Mouse (Mus musculus): Measurements from ENCODE around the gene Phf3. TPM values are rescaled to one million over a fixed set of nuclear protein-coding genes. Genes with fewer than 3 reads are reported as not detected.

Gene Phf3
- total RNA-seq, 2 experiments from 2014 or later = 65.2 to 86.3 TPM

DNA sequence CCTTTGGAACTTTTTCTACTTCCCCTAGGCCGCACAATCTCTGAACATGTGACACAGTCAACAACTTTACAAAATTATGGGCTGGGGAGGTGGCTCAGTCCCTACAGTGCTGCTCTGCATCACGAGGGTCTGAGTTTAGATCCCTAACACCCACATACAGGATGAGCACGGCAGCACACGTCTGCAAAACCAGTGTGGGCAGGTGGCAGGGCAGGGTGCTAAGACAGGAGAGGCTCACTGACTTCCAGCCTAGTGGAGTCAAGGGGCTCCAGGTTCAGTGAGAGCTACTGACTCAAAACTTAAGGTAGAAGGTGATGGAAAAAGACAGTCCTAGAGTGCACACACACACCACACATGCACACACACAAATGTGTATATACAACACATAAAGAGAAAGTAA is 40.9 kb downstream of the Phf3 start:
- DNase-seq (ENCODE audit: low spot score in 2 of 2) = no peak

DNA sequence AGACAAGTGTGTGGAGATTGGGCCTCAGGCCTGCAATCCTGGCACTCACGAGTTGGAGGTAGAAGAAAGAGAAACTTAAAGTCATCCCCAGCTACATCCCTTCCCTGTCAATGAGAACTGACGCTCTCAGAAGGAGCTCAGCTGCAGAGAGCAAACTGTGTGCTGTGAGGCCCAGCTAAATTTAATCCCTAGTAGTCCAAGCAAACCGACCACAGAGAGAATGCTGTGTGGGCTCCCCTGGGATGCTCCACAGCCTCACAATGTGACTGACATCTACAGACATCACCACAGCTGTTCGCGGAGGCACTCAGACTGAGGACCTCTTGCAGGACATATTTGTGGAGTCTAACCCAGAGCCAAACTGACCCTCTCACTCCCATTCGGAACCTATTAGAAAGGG is 54.3 kb downstream of the Phf3 start:
- DNase-seq (ENCODE audit: low spot score in 2 of 2) = no peak

DNA sequence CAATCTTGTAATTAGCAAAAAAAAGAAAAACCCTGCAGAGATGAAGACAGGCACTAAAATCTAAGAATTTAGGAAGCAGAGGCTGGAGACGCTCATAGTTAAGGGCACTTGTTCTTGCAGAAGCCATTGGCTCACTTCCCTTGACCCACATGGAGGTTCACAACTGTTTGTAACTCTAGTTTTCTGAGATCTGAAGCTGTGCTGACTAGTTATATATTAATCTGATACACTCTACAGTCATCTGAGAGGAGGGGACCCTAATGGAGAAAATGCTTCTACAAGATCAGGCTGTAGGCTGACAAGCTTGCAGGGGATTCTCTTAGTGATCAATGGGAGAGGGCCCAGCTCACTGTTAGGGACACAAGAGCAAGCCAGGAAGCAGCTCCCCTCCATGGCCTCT is 58.1 kb downstream of the Phf3 start:
- DNase-seq (ENCODE audit: low spot score in 2 of 2) = no peak

DNA sequence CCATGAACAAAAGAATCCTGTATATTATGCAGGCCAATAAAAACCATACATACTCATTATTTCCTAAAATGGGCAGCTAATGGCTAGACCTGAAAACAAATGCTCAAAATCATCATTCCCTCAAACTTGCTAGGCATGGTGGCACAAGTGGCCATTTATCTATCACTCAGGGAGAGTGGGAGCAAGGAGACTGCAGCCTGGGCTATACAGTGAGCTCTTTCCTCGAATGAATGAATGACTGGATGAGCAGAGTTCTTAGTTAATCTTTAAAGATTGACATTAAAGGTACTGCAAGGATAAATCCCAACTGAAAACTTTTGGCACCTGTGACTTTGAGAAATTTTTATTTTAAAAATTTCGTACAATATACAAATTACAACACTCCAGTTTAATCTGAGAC is 58.7 kb downstream of the Phf3 start:
- no peak for DNase-seq (ENCODE audit: low spot score in 2 of 2)

DNA sequence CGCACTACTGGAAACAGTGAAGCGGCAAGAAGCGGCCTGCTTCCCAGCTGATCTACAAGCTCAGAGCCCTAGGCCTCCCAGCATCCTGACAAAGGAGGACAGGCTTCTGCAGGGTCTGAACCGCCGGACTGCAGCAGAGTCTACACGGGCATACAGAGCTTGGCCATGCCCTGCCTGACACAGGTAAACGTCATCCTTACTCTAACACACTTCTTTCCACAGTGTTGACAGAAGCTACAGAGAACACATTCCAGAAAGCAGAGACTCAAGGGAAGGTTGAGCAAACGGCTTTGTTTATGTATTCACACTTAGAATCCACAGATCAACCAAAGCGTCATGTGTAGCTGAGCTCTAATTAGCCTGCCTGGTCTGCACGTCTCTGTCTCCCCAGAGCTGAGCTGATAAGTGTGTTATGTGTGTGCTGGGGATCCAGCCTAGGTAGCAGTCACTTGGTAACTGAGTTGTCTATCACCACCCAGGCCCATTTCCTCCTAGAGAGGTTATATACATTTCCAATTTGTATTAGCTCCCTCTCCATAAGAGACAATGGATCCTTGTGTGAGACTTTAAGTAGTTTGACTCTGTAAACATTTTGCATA is 65.5 kb downstream of the Phf3 start:
- DNase-seq (ENCODE audit: low spot score in 2 of 2) = no peak

DNA sequence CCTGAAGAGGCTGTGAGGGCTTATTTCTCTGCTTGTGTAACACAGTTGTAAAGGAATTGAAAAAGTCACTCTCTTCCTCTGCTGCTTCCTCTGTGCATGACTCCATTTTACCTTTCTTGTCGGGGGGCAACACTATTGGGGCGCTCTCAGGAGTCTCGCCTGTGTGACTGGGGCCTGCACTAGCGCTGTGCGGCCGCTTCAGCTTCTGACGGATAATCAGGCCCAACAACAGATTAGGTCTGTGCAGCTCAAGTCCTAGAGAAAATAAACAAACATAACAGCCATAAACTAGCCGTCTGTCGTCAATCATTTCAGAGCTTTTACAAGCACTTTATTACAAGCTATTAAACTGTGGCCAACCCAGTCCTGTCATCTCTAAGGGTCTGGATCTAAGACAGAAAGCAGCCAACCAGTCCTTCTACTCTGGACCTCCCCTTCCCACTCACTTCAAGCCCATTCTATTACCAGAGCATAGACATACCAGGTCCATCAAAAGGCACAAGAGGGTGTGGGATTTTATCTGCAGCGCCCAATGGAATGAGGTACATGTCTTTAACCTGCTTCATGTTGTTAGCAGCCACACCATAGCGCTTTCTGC is 67.9 kb downstream of the Phf3 start:
- no peak for DNase-seq (ENCODE audit: low spot score in 2 of 2)

DNA sequence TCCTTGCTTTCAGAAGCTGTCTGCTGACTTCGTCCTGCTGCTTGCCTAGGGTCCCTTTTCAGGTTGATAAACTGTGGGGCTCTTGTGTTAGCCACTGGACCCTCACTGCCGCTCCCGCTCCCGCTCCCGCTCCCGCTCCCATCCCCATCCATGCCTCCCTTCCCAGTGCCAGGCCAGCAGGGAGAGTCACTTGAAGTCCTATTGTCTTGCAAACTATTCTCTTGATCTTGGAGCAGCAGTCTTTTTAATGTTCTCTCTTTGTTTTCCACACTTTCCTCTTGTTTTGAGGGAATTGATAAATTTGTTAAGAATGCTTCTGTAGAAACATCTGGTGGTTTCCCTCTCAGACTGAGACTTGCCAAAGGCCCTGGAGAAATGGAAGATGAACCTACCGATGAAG is 68.8 kb downstream of the Phf3 start:
- DNase-seq (ENCODE audit: low spot score in 2 of 2) = no peak

DNA sequence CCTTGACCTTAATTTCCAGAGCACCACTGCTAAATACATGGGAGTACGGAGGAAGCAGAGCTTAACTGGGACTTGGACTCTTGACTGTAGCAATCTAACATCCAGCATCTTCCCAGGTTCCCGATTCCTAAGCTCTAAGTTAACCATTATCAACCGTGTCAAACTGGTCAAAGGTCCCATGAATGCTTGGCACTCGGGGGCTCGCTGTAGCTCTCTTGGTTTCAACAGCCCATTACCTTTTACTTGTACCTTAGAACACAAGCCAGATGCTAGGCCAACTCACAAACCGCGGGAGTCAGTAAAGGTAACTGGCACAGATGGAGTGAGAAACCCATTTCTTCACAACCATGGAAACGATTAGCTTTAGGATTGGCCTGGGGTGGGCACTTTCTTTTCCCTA is 71.8 kb downstream of the Phf3 start:
- no peak for DNase-seq (ENCODE audit: low spot score in 2 of 2)

DNA sequence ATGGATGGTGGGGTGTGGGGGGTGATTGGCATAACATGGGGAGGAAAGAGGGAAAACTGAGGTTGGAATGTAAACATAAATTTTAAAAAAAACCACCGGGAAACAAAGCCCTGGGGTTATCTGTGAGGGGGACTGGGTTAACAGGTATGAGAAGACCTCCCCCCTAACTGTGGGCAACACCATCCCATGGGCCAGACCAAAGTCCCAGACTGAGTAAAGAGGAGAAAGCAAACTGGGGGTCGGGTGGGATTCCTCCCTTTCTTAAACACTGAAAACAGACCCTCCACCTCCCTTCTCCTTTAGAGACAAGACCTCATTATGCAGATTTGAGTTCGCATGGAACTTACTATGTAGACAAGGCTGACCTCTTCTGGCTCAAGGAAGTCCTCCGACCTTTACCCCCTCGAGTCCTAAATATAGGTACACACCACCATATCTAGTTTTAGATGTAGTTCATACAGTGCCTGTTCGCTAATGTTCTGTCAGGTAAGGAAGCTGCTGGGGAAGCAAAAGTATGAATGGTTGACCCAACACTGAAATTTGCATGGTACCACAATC is 74.4 kb downstream of the Phf3 start:
- no peak for DNase-seq (ENCODE audit: low spot score in 2 of 2)

DNA sequence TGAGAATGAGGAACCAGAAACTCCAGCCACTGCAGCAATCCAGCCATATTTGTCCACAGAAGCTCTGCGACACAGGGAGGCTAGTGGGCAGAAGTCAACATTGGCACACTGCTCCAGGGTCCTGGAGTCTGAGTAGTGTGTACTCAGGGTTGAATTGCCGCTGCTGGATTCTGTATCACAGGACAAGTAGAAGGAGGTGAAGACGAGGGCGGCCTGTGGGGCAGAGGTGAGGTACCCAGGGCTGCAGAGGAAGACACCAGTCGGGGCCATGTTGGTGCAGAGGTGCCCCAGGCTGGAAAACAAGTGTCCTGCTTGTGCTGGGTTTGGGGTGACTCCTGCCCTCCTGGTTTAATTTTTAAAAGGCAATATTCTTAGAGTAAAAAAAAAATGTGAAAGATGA is 79.1 kb downstream of the Phf3 start:
- DNase-seq (ENCODE audit: low spot score in 2 of 2) = no peak

DNA sequence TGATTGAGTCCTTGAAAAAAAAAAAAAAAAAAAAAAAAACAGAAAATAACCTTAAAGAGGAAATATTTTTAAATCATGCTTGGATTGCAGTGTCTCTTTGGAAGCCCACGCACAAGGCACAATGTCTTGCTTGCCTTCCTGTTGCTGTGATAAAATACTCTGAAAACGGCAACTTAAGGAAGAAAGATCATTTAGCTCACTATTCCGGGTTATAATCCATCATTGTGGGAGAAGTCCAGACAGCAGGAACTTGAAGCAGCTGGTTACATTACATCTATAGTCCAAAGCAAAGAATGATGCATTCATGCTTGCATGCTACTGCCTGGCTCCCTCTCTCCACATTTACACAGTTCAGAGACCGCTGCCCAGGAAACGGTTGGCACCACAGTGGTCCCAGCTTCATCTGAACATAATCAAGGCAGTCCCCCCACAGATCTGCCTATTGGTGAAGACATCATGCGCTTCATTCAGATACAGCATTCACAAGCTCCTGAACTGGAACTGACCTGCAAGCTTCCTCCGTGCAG is 80.3 kb downstream of the Phf3 start:
- DNase-seq (ENCODE audit: low spot score in 2 of 2) = no peak

DNA sequence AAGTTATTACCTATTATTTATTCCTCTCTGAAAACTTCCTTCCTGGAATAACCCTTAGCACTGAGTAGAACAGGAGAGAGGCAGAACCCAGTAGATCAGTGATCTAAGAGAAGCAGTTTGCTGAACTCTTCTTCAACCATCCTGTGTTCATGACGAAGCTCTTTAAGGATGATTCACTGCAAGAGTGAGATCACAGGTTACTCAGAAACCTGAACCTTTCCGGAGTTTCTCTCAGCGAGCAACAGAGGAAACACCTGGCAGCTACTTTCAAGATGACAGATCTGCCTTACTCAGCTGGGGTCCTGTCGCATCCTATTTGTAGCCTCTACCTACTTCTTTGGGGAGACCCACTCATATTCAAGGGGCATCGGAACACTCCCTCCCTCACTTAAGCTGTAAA is 80.8 kb downstream of the Phf3 start:
- DNase-seq (ENCODE audit: low spot score in 2 of 2) = no peak

DNA sequence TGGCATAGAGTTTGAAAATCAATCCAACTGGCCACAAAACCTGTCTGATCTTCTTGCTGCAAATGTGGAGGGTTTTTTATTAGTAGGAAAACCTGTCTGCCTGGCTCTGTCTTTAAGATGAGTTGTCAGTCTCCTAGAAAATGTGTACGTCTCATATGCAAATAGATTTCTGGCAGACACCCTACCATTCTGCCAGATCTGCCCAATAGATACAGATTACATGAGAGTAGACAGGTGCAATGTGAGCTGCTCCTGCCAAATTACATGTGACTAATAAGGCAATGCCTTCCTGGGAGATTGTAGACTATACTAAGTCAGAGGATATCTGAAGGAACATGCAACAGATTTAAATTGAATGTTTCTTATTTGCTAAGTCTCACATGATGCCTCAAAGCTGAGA is 83.5 kb downstream of the Phf3 start:
- DNase-seq (ENCODE audit: low spot score in 2 of 2) = no peak

DNA sequence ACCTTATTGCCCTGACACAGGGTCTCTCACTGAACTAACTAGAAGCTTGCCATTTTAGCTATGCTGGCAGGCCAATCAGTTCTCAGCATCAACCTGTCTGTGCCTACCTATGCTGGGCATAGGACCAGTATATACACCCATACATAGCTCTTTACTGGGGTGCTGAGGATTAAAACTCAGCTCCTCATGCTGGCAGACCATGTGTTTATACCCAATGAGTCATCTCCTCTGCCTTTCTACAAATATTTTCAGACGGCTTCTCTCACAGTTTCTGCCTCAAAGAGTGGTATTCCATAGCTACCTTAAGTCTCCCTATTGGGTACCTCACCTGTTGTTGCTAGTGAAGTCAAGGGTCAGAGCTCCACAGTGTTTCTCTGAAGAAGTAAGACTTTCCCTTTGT is 84.0 kb downstream of the Phf3 start:
- no peak for DNase-seq (ENCODE audit: low spot score in 2 of 2)

DNA sequence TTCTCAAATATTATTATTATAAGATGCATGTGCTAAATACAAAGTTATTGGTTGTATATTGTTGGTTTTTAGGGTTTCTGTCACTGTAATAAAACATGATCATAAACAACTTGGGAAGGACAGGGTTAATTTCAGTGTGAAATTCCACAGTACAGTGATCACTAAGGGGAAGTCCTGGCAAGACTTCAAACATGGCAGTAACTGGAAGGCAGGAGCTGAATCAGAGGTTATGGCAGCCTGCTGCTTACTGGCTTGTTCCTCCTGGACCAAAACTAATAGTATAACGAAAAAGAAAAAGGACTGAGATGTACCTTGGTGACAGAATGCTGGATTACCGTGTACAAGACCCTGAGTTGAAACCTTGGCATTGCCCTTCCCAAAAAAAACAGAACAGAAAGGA is 84.7 kb downstream of the Phf3 start:
- DNase-seq (ENCODE audit: low spot score in 2 of 2) = no peak

DNA sequence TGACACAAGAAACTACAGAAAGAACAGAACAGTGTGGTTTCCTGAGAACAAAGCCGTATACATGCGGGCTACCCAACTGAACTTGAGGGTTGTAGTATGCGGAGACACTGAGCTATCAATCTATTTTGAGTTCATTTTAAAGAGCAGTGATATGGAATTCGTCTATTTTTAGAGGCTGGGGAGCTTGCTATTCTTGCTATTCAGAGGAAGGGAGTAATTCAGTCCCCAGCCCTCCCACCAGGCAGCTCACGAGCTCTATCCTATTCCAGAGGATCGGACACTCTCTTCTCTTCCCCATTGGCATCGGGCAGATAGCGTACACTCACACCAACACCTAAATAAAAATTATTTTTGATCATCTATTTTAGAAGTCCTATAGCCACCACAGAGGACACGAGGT is 87.1 kb downstream of the Phf3 start:
- DNase-seq (ENCODE audit: low spot score in 2 of 2) = no peak

DNA sequence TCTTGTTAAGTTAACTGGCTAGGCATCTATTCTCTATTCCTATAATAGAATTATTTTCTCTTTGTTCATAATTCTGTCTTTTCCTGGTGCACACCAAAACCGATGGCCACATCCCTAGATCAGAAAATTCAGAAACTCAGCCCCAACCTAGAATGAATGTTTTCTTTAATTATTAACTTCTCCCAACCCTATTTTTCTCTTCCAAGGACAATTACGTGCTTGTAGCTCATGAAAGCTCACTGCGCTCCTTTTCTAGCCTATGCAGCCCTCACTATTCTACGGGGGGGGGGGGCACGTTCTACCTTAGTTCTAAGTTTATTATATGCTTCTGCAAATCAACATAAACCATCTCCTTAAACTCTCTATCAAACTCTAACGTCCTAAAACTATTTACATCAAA is 90.0 kb downstream of the Phf3 start:
- no peak for DNase-seq (ENCODE audit: low spot score in 2 of 2)

DNA sequence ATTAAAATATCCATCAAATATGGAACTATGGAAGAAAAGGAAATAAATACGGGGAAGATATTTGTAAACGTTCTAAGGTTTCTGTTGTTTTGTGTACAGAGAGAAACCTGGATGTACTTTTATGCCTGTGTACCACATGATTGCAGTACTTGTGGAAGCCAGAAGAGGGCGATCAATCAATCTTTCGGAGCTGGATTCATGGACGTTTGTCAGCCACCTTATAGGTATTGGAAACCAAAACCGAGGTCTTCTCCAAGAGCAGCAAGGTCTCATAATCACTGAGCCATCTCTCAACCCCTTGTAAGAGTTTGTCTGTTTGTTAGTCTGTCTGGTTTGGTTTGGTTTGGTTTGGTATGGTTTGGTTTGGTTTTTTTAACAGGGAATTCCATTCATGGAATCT is 93.4 kb downstream of the Phf3 start:
- peak; percentile 26 to 42 for DNase-seq (ENCODE audit: low spot score in 2 of 2)

DNA sequence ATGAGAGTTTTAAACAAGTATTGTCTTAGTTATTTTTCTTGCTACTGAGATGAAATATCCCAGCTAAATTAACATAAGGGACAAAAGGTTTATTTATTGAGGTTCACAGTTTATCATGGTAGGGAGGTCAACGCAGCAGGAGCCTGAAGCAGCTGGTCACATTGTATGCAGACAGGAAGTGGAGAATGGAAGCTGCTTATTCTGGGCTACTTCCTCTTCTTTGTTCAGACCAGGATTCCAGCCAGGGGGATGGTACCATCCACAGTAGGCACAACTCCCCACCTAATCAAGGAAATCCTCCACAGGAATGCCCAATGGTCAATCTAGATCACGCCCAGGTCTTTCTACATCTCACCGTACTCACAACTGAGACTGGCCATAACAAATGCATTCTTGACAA is 94.2 kb downstream of the Phf3 start:
- DNase-seq (ENCODE audit: low spot score in 2 of 2) = no peak

DNA sequence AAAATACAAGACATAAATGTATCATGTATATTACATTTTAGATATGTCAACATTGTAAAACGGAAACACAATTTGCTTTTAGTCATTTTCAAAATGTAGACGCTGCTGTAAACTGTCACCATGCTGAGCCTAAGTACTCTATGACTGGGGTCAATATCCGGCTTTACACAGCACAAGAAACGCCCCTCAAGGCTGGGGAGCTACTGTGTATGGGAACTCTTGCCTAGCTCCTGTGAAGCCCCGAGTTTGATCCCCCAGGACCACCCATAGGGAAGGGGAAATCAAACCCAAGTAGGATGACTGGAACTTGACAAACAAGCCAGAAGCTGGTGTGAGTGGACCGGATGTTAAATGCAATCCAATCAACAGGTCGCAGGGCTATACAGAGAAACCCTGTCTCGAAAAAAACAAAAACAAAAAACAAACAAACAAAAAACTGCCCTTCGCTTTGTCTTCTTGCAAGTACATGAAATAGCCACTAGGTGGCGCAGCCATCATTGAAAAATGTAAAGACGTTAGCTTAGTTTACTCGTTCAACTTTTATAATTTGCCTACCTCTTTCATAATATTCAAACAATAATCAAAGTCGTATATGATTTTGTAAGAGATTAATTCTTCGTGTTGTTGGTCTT is 95.2 kb downstream of the Phf3 start:
- peak; percentile 29 to 31 for DNase-seq (ENCODE audit: low spot score in 2 of 2)

DNA sequence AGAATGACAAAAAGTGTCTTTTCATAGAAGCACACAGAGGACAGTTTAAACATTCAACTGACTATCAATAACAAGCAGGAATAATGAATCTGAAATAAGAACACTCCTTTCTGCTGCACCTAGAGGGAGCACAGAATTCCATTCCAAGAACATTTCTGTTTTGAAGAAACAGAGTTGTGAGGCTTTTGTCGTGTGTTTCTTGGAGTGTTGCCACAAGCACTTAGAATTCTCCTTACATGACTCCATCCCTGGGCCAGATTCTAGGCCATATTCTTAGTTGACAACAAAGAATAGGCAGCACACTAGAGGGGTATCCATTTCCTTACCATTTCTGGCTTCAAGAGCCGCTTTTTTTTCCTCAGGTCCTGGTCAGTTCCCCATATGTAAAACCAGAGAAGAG is 97.5 kb downstream of the Phf3 start:
- no peak for DNase-seq (ENCODE audit: low spot score in 2 of 2)

DNA sequence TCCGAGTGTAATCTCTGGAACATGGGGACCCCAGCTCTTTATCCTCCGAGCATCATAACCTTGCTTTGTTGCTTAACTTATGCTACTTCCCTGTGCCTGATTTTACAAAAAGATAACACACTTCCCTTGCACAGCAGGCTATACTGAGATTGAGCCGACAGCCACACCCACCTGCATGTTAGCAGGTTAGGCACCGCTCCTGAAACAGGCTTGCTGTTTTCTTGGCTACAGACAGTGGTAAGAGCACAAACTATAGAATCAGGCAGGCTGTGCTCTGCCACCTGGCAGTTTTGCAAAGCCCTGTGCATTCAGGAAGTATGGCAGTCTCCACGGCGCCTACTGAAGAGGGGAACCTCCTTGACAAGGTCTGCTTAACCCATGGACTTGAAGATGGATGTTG is 100.1 kb downstream of the Phf3 start:
- no peak for DNase-seq (ENCODE audit: low spot score in 2 of 2)

DNA sequence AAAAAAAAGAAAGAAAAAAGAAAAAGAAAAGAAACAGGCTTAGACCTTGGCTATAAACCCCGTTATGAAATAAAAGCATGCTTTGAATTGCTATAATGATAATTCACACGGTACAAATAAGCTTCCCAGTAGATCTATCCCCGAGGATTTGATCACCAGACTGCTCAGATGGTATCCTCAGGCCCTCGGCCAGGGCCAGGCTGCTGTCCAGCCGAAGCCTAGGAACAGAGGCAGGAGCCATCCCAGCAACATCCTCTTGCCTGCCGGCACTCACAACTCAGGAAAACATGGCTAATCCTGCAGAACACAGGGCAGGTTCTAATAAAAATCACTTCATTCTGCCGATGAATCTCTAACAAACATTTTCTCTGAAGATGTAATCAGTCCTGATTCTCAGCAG is 100.9 kb downstream of the Phf3 start:
- DNase-seq (ENCODE audit: low spot score in 2 of 2) = no peak
